Comparison of ENCODE assay signal across 19 mouse cellular contexts in genomic region chr2:143233795-143234194, GRCm38 (mm10).
DNase-seq lines count a peak whose midpoint lies in the region; ATAC-seq and TF ChIP-seq lines count a peak whose summit lies in the region.
"Had no signal": no experiment of that assay in that cellular context is flagged by ENCODE, and none has a peak within 500 bp of the region (broad histone marks: within the 10 kb centered on the region; RNA-seq: fewer than 3 reads in every experiment).

No protein-coding gene starts in this region.

- no peaks in the 10 kb centered on the region for H3K27me3 ChIP-seq in forebrain, postnatal 0 days (ENCODE audit: insufficient read depth, low read length)
- H3K27me3 ChIP-seq in forebrain, embryonic 14.5 days (replicated peaks; ENCODE audit: control insufficient read depth, insufficient read depth, low read length): no peaks in the 10 kb centered on the region
- H3K27me3 ChIP-seq: embryonic facial prominence, embryonic 13.5 days; forebrain, embryonic 12.5 days; heart, embryonic 12.5 days; hindbrain, embryonic 15.5 days had no signal

- peak; percentile 41 for DNase-seq in forebrain, postnatal 0 days
- no peak for DNase-seq in forebrain, embryonic 14.5 days (ENCODE audit: low spot score)
- peak; percentile 51 for DNase-seq in layer of hippocampus, adult 9-11 months
- DNase-seq in layer of hippocampus, postnatal 25 days (ENCODE audit: extremely low spot score in 1 of 2, low spot score in 1 of 2): no peak
- DNase-seq in right cerebral cortex, adult 2 months (ENCODE audit: low spot score in 2 of 2): peak; percentile 33 to 56
- no peak for DNase-seq in right cerebral cortex, postnatal 25 days
- DNase-seq in telencephalon, adult 2 months (ENCODE audit: low read depth, low spot score): peak; percentile 66
- DNase-seq in cerebellum, postnatal 4 days (ENCODE audit: low spot score in 2 of 2): no peak
- DNase-seq: adrenal gland, postnatal 10 days; cerebellum, adult 11-12 months; cerebellum, adult 9-10 months; cerebellum, postnatal 25 days; gastrocnemius, adult 2 months; gastrocnemius, postnatal 25 days had no signal

- no peaks in the 10 kb centered on the region for H3K9me3 ChIP-seq in forebrain, postnatal 0 days (ENCODE audit: low read length)
- H3K9me3 ChIP-seq in forebrain, embryonic 14.5 days (replicated peaks; ENCODE audit: control insufficient read depth, low read length): no peaks in the 10 kb centered on the region
- H3K9me3 ChIP-seq: embryonic facial prominence, embryonic 13.5 days; forebrain, embryonic 12.5 days; heart, embryonic 12.5 days; hindbrain, embryonic 10.5 days; hindbrain, embryonic 15.5 days had no signal

- no peak overlapping the region for H3K4me2 ChIP-seq in forebrain, postnatal 0 days (ENCODE audit: low read depth)
- no peak overlapping the region for H3K4me2 ChIP-seq in forebrain, embryonic 14.5 days (ENCODE audit: low read length)
- H3K4me2 ChIP-seq: embryonic facial prominence, embryonic 13.5 days; forebrain, embryonic 12.5 days; heart, embryonic 12.5 days; hindbrain, embryonic 15.5 days had no signal

- H3K4me1 ChIP-seq in forebrain, postnatal 0 days (ENCODE audit: insufficient read depth): no peaks in the 10 kb centered on the region
- no peaks in the 10 kb centered on the region for H3K4me1 ChIP-seq in forebrain, embryonic 14.5 days (ENCODE audit: control insufficient read depth, insufficient read depth, low read length)
- H3K4me1 ChIP-seq: embryonic facial prominence, embryonic 13.5 days; forebrain, embryonic 12.5 days; heart, embryonic 12.5 days; hindbrain, embryonic 10.5 days; hindbrain, embryonic 15.5 days had no signal

- TF ChIP-seq CTCF in forebrain, postnatal 0 days (IDR thresholded peaks at IDR 0.05; ENCODE audit: low read depth): no peak

- ATAC-seq in forebrain, postnatal 0 days: peak; percentile 38; the same call in 1 of the 2 replicates
- no peak for ATAC-seq in forebrain, embryonic 14.5 days

- 64% methylated on average over 7 of the region's 7 CpGs for WGBS in forebrain, postnatal 0 days
- 80% methylated on average over 7 of the region's 7 CpGs for WGBS in forebrain, embryonic 14.5 days

- no peak overlapping the region for H3K9ac ChIP-seq in forebrain, postnatal 0 days
- no peak overlapping the region for H3K9ac ChIP-seq in forebrain, embryonic 14.5 days (ENCODE audit: low read length)
- H3K9ac ChIP-seq: embryonic facial prominence, embryonic 13.5 days; forebrain, embryonic 12.5 days; heart, embryonic 12.5 days; hindbrain, embryonic 15.5 days had no signal

- no peaks in the 10 kb centered on the region for H3K36me3 ChIP-seq in forebrain, postnatal 0 days (ENCODE audit: insufficient read depth)
- no peaks in the 10 kb centered on the region for H3K36me3 ChIP-seq in forebrain, embryonic 14.5 days (ENCODE audit: control insufficient read depth, insufficient read depth, low read length)
- H3K36me3 ChIP-seq: embryonic facial prominence, embryonic 13.5 days; forebrain, embryonic 12.5 days; heart, embryonic 12.5 days; hindbrain, embryonic 10.5 days; hindbrain, embryonic 15.5 days had no signal

- H3K27ac ChIP-seq in forebrain, postnatal 0 days (ENCODE audit: low read depth, low read length): no peak overlapping the region
- no peak overlapping the region for H3K27ac ChIP-seq in forebrain, embryonic 14.5 days (ENCODE audit: low read depth, low read length)
- H3K27ac ChIP-seq: embryonic facial prominence, embryonic 13.5 days; forebrain, embryonic 12.5 days; gastrocnemius, adult 2 months; hindbrain, embryonic 10.5 days; hindbrain, embryonic 15.5 days had no signal

- H3K4me3 ChIP-seq in forebrain, postnatal 0 days (ENCODE audit: low read depth, low read length): no peak overlapping the region
- H3K4me3 ChIP-seq in forebrain, embryonic 14.5 days (ENCODE audit: low read depth, low read length): no peak overlapping the region
- H3K4me3 ChIP-seq: embryonic facial prominence, embryonic 13.5 days; forebrain, embryonic 12.5 days; gastrocnemius, adult 2 months; heart, embryonic 12.5 days; hindbrain, embryonic 10.5 days; hindbrain, embryonic 15.5 days had no signal

Comparison
In these comparisons a context has a peak if more than half of its experiments do, and no peak if none do; other contexts are left out.
1. DNase-seq: peak in forebrain, postnatal 0 days (single experiment), layer of hippocampus, adult 9-11 months (single experiment), right cerebral cortex, adult 2 months (2 of 2) and telencephalon, adult 2 months (single experiment); none in forebrain, embryonic 14.5 days (single experiment), layer of hippocampus, postnatal 25 days (0 of 2), right cerebral cortex, postnatal 25 days (single experiment) and cerebellum, postnatal 4 days (0 of 2).